Mouse (Mus musculus) adrenal gland, postnatal 25 days (tissue): ENCODE data around the gene Rasgrp2. TPM values are rescaled to one million over a fixed set of nuclear protein-coding genes. Genes with fewer than 3 reads are reported as not detected.

Experiments
- DNase-seq: peaks from one replicate; pipeline ENCODE4 v3.0.0; 2021; ENCODE audit warnings: mixed read lengths
- total RNA-seq: library from RNA; stranded (reverse); gene quantifications from 2 replicates; pipeline ENCODE4 v1.2.3, GENCODE M21; 2021

Rasgrp2 gene
- total RNA-seq, 1 experiment from 2014 or later: 39.5 TPM

- DNase-seq: no peak
Measured at GRCm38 (mm10) chr19:6407816-6408510, 8.8 kb downstream of the Rasgrp2 start.

GRCm38 (mm10) chr19:6408749-6409148, 9.6 kb downstream of the Rasgrp2 start:
- no peak for DNase-seq

GRCm38 (mm10) chr19:6409176-6409575, 10.0 kb downstream of the Rasgrp2 start:
- no peak for DNase-seq

- no peak for DNase-seq
Measured at GRCm38 (mm10) chr19:6409936-6410335, 10.8 kb downstream of the Rasgrp2 start.

- DNase-seq: no peak
Measured at GRCm38 (mm10) chr19:6412798-6413197, 13.7 kb downstream of the Rasgrp2 start.

- DNase-seq: no peak
Measured at GRCm38 (mm10) chr19:6415454-6415853, 16.3 kb downstream of the Rasgrp2 start.

- DNase-seq: no peak
Measured at GRCm38 (mm10) chr19:6416124-6416770, 17.1 kb downstream of the Rasgrp2 start.

- no peak for DNase-seq
Measured at GRCm38 (mm10) chr19:6416894-6417761, 18.0 kb downstream of the Rasgrp2 start.

- DNase-seq: peak; percentile 86
Measured at GRCm38 (mm10) chr19:6418233-6418879, 19.2 kb downstream of the Rasgrp2 start, which contains the start of gene Nrxn2. Gene Nrxn2 (plus strand): TSS chr19:6418731.

GRCm38 (mm10) chr19:6418984-6419692, 20.0 kb downstream of the Rasgrp2 start:
- DNase-seq: no peak

GRCm38 (mm10) chr19:6419805-6420310, 20.7 kb downstream of the Rasgrp2 start:
- DNase-seq: no peak

GRCm38 (mm10) chr19:6420481-6421210, 21.5 kb downstream of the Rasgrp2 start:
- DNase-seq: no peak

- DNase-seq: no peak
Measured at GRCm38 (mm10) chr19:6421211-6421590, 22.1 kb downstream of the Rasgrp2 start.

GRCm38 (mm10) chr19:6422014-6422413, 22.9 kb downstream of the Rasgrp2 start:
- DNase-seq: no peak

GRCm38 (mm10) chr19:6423241-6423640, 24.1 kb downstream of the Rasgrp2 start:
- no peak for DNase-seq

GRCm38 (mm10) chr19:6424137-6424881, 25.2 kb downstream of the Rasgrp2 start:
- DNase-seq: no peak

- DNase-seq: no peak
Measured at GRCm38 (mm10) chr19:6425595-6425994, 26.5 kb downstream of the Rasgrp2 start.

- peak; percentile 54 for DNase-seq
Measured at GRCm38 (mm10) chr19:6426703-6427500, 27.8 kb downstream of the Rasgrp2 start.
